Mouse (Mus musculus): ENCODE results near the gene Il21r. TPM values are rescaled to one million over a fixed set of nuclear protein-coding genes. Genes with fewer than 3 reads are reported as not detected.

Il21r gene
- total RNA-seq (2012; rRNA removed), result 129 and 142 TPM in 2 replicates
- total RNA-seq (2014; rRNA removed), result 95.5 and 103 TPM in 2 replicates
- polyA plus RNA-seq (2012; ENCODE audit: insufficient read length, low read depth), result 191 and 252 TPM in 2 replicates

- Histone ChIP-seq H3K4me1 (ENCODE audit: control insufficient read depth in 1 of 2, insufficient read depth in 2 of 2) (peaks cover 24 to 48% of the 10 kb centered on the region in 2 experiments), H3K9ac (ENCODE audit: insufficient read depth, low read depth) (peak within 1 kb of the TSS; percentile 97)
Measured at GRCm38 (mm10) chr7:125603185-125603631, at the start of gene Il21r. Gene Il21r, plus strand, starts transcription at chr7:125603429.

DNA sequence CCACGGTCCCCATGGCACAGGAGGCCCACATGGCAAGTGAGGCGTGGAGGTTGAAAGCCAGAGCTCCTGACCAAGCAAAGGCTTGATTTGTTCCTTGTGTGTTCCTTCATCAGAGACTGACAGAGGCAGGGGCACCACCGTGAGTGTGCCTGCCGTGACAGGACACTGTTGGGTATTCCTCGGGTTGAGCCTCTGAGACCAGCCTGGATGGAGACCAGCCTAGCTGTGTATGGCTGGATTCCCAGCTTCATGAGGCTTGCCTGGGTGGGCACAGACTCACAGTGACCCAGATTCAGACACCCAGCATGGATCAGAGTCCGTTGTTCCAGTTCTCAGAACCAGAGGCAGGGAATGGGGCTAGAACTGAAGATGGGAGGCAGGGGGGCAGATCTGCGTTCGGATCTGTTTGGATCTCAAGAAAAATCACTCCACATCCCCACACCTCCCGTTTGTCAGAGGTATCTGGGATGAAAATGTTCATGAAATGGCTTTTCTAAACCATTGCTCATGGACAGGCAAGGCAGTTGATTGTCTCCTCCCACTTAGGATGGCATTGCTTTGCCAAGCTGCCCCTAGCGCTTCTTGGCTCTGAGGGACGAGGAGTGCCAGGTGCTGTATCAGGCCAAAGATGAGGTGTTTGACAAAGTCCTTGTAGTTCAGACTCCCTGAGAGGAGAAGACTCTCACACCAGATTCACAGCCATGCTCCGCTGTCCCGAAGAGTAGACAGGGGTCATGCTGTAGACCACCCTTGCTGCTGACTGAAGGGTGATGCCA lies 49.4 kb upstream of the Il21r start:
- H3K9me3 ChIP-seq (replicated peaks; ENCODE audit: low read length), result no peaks in the 10 kb centered on the region
- dilution Hi-C loops (cut with MboI; ENCODE audit: extremely low pct_ligation_motif_present, extremely low pct_unique_long_range_greater_than_20kb, low sequenced_read_pairs), result no loop called here
- H3K27ac ChIP-seq (ENCODE audit: insufficient read depth, low read depth), result no peak overlapping the region
- peak overlapping the region; percentile 52; the same call in 1 of the 2 replicates for H3K4me2 ChIP-seq (ENCODE audit: insufficient read depth, low read depth, poor library complexity, severe bottlenecking)
- TF ChIP-seq KAT2A (IDR thresholded peaks at IDR 0.05; ENCODE audit: insufficient replicate concordance, low read length), result no peak
- peaks cover 43 to 73% of the 10 kb centered on the region in 2 experiments for H3K4me1 ChIP-seq (ENCODE audit: control insufficient read depth in 1 of 2, insufficient read depth in 2 of 2)
- H3K36me3 ChIP-seq (replicated peaks in 1 of 2; ENCODE audit: control insufficient read depth in 1 of 2, insufficient read depth in 1 of 2, low read length in 1 of 2), result peaks cover 0 to 27% of the 10 kb centered on the region in 2 experiments
- H3K27me3 ChIP-seq (replicated peaks), result peaks cover 4% of the 10 kb centered on the region
- H3K79me2 ChIP-seq (replicated peaks; ENCODE audit: control insufficient read depth, extremely low read depth, insufficient read depth, poor library complexity, severe bottlenecking), result peaks cover 16% of the 10 kb centered on the region
- no peak overlapping the region for H3K9ac ChIP-seq (ENCODE audit: insufficient read depth, low read depth)
- in situ Hi-C loops (cut with MboI; ENCODE audit: low pct_ligation_motif_present, low pct_unique_long_range_greater_than_20kb, low sequenced_read_pairs), result loop anchor here (5.0 kb wide), 2 partner anchors 37 to 67 kb away; no protein-coding TSS in a partner anchor
- H3K4me3 ChIP-seq (replicated peaks in 1 of 3; ENCODE audit: low read depth in 2 of 3, low read length in 2 of 3, poor library complexity in 1 of 3), result peak overlapping the region; percentile 21 to 83 (median 80)
- DNase-seq (ENCODE audit: extremely low read depth), result no peak

More at GRCm38 (mm10) chr7:125603185-125603631, at the start of gene Il21r:
- in situ Hi-C loops (cut with MboI; ENCODE audit: low pct_ligation_motif_present, low pct_unique_long_range_greater_than_20kb, low sequenced_read_pairs), result no loop called here
- Histone ChIP-seq H3K36me3 (replicated peaks in 1 of 2; ENCODE audit: control insufficient read depth in 1 of 2, insufficient read depth in 1 of 2, low read length in 1 of 2) (peaks cover 25 to 32% of the 10 kb centered on the region in 2 experiments), H3K27ac (ENCODE audit: insufficient read depth, low read depth) (peak within 1 kb of the TSS; percentile 98), H3K9me3 (replicated peaks; ENCODE audit: low read length) (no peaks in the 10 kb centered on the region), H3K4me3 (replicated peaks in 1 of 3; ENCODE audit: low read depth in 2 of 3, low read length in 2 of 3, poor library complexity in 1 of 3) (peak within 1 kb of the TSS; percentile 86 to 99 (median 94)), H3K4me2 (ENCODE audit: insufficient read depth, low read depth, poor library complexity, severe bottlenecking) (peak within 1 kb of the TSS; percentile 75), H3K79me2 (replicated peaks; ENCODE audit: control insufficient read depth, extremely low read depth, insufficient read depth, poor library complexity, severe bottlenecking) (peaks cover 43% of the 10 kb centered on the region), H3K27me3 (replicated peaks) (no peaks in the 10 kb centered on the region)
- DNase-seq (ENCODE audit: extremely low read depth), result peak; percentile 93
- dilution Hi-C loops (cut with MboI; ENCODE audit: extremely low pct_ligation_motif_present, extremely low pct_unique_long_range_greater_than_20kb, low sequenced_read_pairs), result no loop called here
- TF ChIP-seq UBTF (IDR thresholded peaks at IDR 0.05; ENCODE audit: low read depth, low read length), result no peak; the same call in 1 of the 2 replicates
- TF ChIP-seq MXI1 (IDR thresholded peaks at IDR 0.05; ENCODE audit: low read depth, low read length), result peak; percentile 71; the same call in 1 of the 2 replicates
- TF ChIP-seq ZMIZ1 (IDR thresholded peaks at IDR 0.05; ENCODE audit: low read depth, low read length), result peak; percentile 95
- TF ChIP-seq MYC (IDR thresholded peaks at IDR 0.05; ENCODE audit: low read depth, low read length), result peak; percentile 77; the same call in 1 of the 2 replicates
- no peak; the same call in 1 of the 2 replicates for TF ChIP-seq RAD21 (IDR thresholded peaks at IDR 0.05; ENCODE audit: low read depth, low read length)
- TF ChIP-seq JUND (conservative IDR thresholded peaks at IDR 0.05; ENCODE audit: low read depth, low read length), result peak; percentile 90
- TF ChIP-seq JUN (IDR thresholded peaks at IDR 0.05; ENCODE audit: insufficient read depth, low read depth, low read length), result peak; percentile 92
- peak; percentile 88 for TF ChIP-seq SIN3A (IDR thresholded peaks at IDR 0.05; ENCODE audit: low read length)
- no peak for TF ChIP-seq ZKSCAN1 (IDR thresholded peaks at IDR 0.05; ENCODE audit: borderline replicate concordance, low read depth, low read length)
- TF ChIP-seq POLR2A (IDR thresholded peaks at IDR 0.05; ENCODE audit: low read depth, low read length), result peak; percentile 86
- TF ChIP-seq CHD1 (IDR thresholded peaks at IDR 0.05; ENCODE audit: low read depth, low read length), result no peak
- TF ChIP-seq NRF1 (IDR thresholded peaks at IDR 0.05; ENCODE audit: low read depth, low read length), result no peak; the same call in none of the 2 replicates
- no peak for TF ChIP-seq E2F4 (IDR thresholded peaks at IDR 0.05; ENCODE audit: insufficient replicate concordance, low read depth, low read length)
- peak; percentile 75 for TF ChIP-seq CHD2 (IDR thresholded peaks at IDR 0.05; ENCODE audit: low read length)
- peak; percentile 78 for TF ChIP-seq IRF4 (IDR thresholded peaks at IDR 0.05; ENCODE audit: low read depth, low read length)
- no peak for TF ChIP-seq ELF1 (IDR thresholded peaks at IDR 0.05; ENCODE audit: low read depth, low read length)
- no peak for TF ChIP-seq USF2 (conservative IDR thresholded peaks at IDR 0.05; ENCODE audit: low read depth, low read length)
- peak; percentile 89 for TF ChIP-seq NELFE (IDR thresholded peaks at IDR 0.05; ENCODE audit: low read depth, low read length)
- peak; percentile 87 for TF ChIP-seq TBP (conservative IDR thresholded peaks at IDR 0.05; ENCODE audit: low read depth, low read length)
- peak; percentile 77 for TF ChIP-seq EP300 (IDR thresholded peaks at IDR 0.05; ENCODE audit: low read length)
- TF ChIP-seq PAX5 (IDR thresholded peaks at IDR 0.05; ENCODE audit: low read length), result no peak
- peak; percentile 60 for TF ChIP-seq MAX (IDR thresholded peaks at IDR 0.05; ENCODE audit: low read length)
- TF ChIP-seq ETS1 (conservative IDR thresholded peaks at IDR 0.05; ENCODE audit: low read depth, low read length), result peak; percentile 93
- TF ChIP-seq CTCF (conservative IDR thresholded peaks at IDR 0.05 in 1 of 2, IDR thresholded peaks at IDR 0.05 in 1 of 2; ENCODE audit: low read depth in 2 of 2, low read length in 2 of 2), result no peak
- no peak; the same call in 1 of the 2 replicates for TF ChIP-seq HCFC1 (IDR thresholded peaks at IDR 0.05; ENCODE audit: low read depth, low read length)
- TF ChIP-seq SMC3 (IDR thresholded peaks at IDR 0.05; ENCODE audit: low read depth, low read length), result peak; percentile 13; the same call in 1 of the 2 replicates
- TF ChIP-seq ZNF384 (IDR thresholded peaks at IDR 0.05; ENCODE audit: low read depth, low read length), result no peak; the same call in 1 of the 2 replicates
- peak; percentile 92 for TF ChIP-seq POLR2AphosphoS2 (IDR thresholded peaks at IDR 0.05; ENCODE audit: low read depth, low read length)
- no peak for TF ChIP-seq ZC3H11A (IDR thresholded peaks at IDR 0.05; ENCODE audit: low read depth, low read length)
- 0 out of 2 replicates have a peak, but pooled peaks have one; percentile 67 for TF ChIP-seq KAT2A (IDR thresholded peaks at IDR 0.05; ENCODE audit: insufficient replicate concordance, low read length)
- peak; percentile 98 for TF ChIP-seq BHLHE40 (IDR thresholded peaks at IDR 0.05; ENCODE audit: low read depth, low read length)
- peak; percentile 71; the same call in 1 of the 2 replicates for TF ChIP-seq MEF2A (IDR thresholded peaks at IDR 0.05; ENCODE audit: borderline replicate concordance, low read depth, low read length)
- TF ChIP-seq RCOR1 (conservative IDR thresholded peaks at IDR 0.05; ENCODE audit: low read depth, low read length), result no peak
- TF ChIP-seq USF1 (IDR thresholded peaks at IDR 0.05; ENCODE audit: low read depth, low read length), result no peak
- peak; percentile 95 for TF ChIP-seq TCF12 (IDR thresholded peaks at IDR 0.05; ENCODE audit: low read depth, low read length)
- no peak for TF ChIP-seq MAFK (IDR thresholded peaks at IDR 0.05; ENCODE audit: insufficient replicate concordance, low read length)
- peak; percentile 96 for TF ChIP-seq MAZ (IDR thresholded peaks at IDR 0.05; ENCODE audit: low read depth, low read length)
- no peak for TF ChIP-seq GABPA (IDR thresholded peaks at IDR 0.05; ENCODE audit: insufficient replicate concordance, low read depth, low read length)
